Mouse (Mus musculus): ENCODE data around the gene Afdn.
A peak's percentile ranks its signal among the peaks of the same experiment; 100 is the strongest.
"Not testable (repeated sequence)": the region's sequence is repeated elsewhere in the genome, so short reads cannot be mapped to it uniquely, and the experiment has no call there.

The Afdn gene

GRCm38 (mm10) chr17:13889818-13890434 is 129.6 kb downstream of the Afdn start:
- DNase-seq = no peak

DNA sequence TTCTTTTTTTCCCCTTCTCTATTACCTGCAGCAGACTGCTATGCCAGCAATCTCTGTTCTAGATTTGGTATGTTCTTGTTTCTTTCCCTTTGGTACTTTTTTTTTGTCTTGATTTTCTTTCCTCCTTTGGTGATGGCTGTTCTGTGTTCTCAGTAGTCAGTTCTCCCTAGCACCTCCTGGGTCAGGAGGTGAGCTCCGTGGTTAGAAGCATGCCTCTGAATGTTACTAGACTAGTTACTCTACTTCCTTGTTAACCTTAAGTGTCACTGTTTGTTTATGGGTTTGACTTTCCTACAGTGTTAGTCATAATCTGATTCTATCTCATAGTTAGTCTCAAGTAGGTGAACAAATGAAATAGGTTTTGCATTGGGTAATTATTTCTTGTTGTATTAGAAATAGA is 130.6 kb downstream of the Afdn start:
- no peak for DNase-seq

- no peak for DNase-seq
Measured at GRCm38 (mm10) chr17:13898838-13899237, 138.5 kb downstream of the Afdn start.

DNA sequence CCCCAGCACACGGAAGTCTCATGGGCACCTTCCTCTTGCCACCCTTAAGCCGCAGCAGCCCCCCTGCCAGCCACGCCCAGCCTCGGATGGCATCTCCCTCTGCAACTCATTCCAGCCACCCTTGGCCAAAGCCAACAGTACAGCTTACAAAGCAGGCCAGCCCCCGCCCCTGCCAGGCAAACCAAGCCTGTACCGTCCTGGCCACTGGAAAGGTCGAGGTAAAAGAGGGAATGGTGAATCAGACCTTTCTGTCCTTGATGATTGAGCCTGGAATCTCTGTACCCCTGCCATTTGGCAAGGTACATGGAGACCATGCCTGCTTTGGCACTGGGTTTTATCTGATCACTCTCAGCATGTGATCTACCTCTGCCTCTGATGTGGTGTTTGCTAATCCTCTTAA is 138.9 kb downstream of the Afdn start:
- DNase-seq = no peak

DNA sequence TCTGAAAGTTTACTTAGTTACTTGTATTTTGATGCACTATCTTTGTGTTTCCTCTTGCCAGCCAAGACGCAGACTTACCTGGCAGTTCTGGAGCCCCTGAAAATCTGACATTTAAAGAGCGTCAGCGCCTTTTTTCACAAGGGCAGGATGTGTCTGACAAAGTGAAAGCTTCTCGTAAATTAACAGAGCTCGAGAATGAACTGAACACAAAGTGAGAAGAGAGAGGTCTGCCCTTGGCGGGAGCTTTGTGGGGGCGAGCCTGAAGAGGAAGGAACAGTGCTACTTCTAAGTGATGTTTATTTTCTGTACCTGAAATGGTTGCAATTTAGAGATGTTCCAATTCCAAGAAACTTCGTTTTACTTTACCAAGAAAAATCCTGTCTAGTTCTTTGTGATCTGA is 143.5 kb downstream of the Afdn start:
- no peak for DNase-seq

DNA sequence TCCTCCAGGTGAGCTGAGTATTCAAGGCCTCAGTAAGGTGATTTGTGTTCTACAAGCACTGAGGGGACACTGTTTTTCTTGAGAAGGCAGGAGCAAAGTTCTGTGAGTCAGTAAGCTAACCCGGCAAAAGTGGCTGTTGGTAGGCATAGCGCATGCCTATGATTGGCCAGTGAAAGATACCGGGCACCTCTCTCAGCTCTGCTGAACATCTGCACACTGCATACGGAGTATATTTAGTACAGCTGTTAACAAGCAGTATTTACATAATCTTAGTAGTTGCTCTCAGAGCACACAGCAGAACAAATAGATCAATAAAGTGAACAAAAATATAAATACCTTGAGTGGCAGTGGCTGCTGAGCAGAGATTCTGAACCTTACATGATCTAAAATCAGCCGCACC is 146.7 kb downstream of the Afdn start:
- DNase-seq = no peak

- DNase-seq = no peak
Measured at GRCm38 (mm10) chr17:13907681-13908080, 147.3 kb downstream of the Afdn start.

- DNase-seq = no peak
Measured at GRCm38 (mm10) chr17:13913951-13914350, 153.6 kb downstream of the Afdn start.

DNA sequence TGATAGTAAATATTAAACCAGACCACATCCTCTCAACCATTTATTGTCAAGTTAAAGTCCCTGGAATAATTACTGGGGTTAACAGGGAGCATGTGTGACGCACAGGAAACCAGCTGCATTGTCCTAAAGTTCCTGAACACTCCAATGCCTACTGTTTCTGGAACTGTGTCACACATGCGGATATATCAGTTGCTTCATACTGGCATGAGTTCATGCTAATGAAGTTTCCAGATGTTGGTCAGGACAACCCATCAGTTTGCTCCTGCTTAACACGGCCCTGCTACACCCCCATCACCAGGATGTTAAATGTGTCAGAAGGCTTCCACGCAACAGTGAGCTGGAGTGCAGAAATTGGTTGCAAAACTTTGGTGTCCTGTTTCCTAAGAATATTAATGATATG is 154.2 kb downstream of the Afdn start:
- DNase-seq = peak; percentile 66

DNA sequence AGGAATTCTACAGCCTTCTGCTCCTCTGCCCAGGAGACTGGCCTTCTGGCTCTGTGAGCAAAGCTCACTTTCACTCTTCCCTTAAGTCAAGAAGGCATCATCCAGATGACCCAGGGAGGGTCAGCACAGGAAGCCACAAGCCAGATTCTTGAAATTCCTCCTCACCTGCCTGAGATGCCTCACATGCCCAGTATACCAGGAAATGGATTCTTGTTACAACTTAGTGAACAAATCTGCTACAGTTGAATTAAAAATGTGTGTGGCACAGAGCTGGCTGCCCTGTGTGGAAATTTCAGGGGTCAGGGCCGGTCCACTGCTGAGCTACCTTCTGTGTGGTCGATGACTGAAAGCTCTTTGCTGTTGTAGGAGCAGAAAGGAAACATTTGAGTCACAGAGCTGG is 160.4 kb downstream of the Afdn start:
- peak; percentile 20 for DNase-seq

- no peak for DNase-seq
Measured at GRCm38 (mm10) chr17:13923418-13923817, 163.1 kb downstream of the Afdn start.

- no peak for DNase-seq
Measured at GRCm38 (mm10) chr17:13924588-13924987, 164.2 kb downstream of the Afdn start.

DNA sequence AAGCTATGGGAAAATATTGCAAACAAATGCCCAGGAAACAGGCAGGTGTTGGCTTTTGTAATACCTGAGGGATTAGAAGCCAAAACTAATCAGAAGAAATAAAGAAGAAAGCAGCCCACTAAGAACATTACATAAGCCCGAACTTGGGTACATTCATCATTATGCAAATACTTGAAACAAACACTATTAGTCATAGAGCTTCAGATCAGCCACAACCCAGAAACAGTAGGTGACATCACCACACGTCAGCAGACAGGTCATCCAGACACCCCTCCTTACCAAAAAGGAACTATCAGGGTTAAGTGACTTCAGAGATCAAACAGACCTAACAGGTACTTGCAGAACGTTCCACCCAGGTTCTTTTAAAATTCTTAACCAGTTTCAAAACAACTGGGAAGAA is 165.6 kb downstream of the Afdn start:
- DNase-seq = no peak

DNA sequence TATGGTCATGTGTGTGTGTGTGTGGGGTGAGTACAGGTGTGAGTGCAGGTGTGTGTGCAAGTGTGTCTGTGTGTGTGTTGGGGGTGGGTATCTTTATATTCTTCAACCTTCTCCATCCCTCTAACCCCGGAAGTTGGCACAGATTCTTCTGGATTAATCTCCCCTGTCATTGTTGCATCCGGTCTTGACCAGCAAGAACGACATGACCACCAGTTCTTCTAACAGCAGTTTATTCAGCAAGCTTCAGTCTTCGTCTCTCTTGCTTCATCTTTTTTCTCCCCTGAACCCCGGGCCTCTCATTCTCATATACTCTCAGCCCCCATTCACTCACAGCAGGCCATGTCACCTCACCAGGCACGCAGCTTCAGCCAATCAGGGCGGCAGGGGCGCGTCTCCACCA is 170.1 kb downstream of the Afdn start:
- no peak for DNase-seq

- DNase-seq = not testable (repeated sequence)
Measured at GRCm38 (mm10) chr17:13935364-13935763, 175.0 kb downstream of the Afdn start.

DNA sequence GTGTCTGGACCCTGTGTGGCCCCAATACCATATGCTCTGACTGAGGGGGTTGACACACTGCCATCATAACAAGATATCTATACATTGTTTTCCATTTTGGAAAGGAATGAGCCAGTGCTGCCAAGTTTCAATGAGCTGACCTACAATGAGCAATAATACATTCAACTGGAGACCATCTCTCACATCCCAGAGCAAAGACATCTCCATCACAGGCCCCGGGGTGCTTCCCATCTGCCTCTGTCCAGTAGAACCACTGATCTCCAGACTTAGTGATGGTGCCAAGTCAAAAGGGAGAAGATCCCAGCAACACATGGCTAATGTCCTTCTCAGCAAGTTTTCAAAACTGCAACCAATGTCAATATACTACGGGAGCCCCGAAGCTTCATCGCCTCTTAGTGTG is 177.4 kb downstream of the Afdn start:
- no peak for DNase-seq

- DNase-seq = peak; percentile 48
Measured at GRCm38 (mm10) chr17:13938652-13939051, 178.3 kb downstream of the Afdn start.

- DNase-seq = not testable (repeated sequence)
Measured at GRCm38 (mm10) chr17:13939231-13939630, 178.9 kb downstream of the Afdn start.

DNA sequence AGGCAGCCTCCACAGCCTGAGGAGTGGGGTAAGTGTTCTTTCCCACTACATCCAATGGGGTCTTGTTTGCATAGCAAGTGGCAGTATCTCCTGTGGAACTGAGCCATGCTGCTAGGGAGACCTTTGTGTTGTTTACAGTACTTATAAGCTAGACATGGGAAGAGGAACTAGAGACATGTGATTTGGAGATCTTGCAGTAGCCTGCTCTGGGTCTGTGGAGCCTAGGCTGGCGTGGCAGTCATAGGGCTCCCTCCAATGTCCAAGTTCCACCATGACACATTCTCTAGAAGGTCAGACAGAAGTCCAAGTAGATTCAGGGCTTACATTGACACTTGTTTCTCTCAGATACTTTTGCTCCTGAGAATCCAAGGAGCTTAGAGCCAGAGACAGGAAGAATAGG is 180.1 kb downstream of the Afdn start:
- no peak for DNase-seq

GRCm38 (mm10) chr17:13948073-13948472 is 187.7 kb downstream of the Afdn start, which contains the start of gene Gm7168:
TSS of gene Gm7168 (plus strand) at chr17:13948373.
- DNase-seq = not testable (repeated sequence)

GRCm38 (mm10) chr17:13951570-13951969 is 191.2 kb downstream of the Afdn start:
- DNase-seq = not testable (repeated sequence)

All from kidney, adult 9 months (tissue).